Mouse (Mus musculus): ENCODE results near the gene D5Ertd579e.
A peak's percentile ranks its signal among the peaks of the same experiment; 100 is the strongest.

The D5Ertd579e gene

GRCm38 (mm10) chr5:36720219-36720618 is 24.4 kb upstream of the D5Ertd579e start:
- DNase-seq: no peak

- DNase-seq: no peak
These were observed 23.8 kb upstream of the D5Ertd579e start for GRCm38 (mm10) chr5:36719601-36720000.

- no peak for DNase-seq
These were observed 23.3 kb upstream of the D5Ertd579e start for GRCm38 (mm10) chr5:36719135-36719534.

GRCm38 (mm10) chr5:36717889-36718288 is 22.1 kb upstream of the D5Ertd579e start:
- DNase-seq: no peak

- no peak for DNase-seq
These were observed 21.0 kb upstream of the D5Ertd579e start for GRCm38 (mm10) chr5:36716816-36717215.

GRCm38 (mm10) chr5:36714832-36715231 is 19.0 kb upstream of the D5Ertd579e start:
- no peak for DNase-seq

GRCm38 (mm10) chr5:36713693-36714092 is 17.9 kb upstream of the D5Ertd579e start:
- DNase-seq: no peak

GRCm38 (mm10) chr5:36712553-36713534 is 17.0 kb upstream of the D5Ertd579e start:
- peak; percentile 75 to 81 for DNase-seq

GRCm38 (mm10) chr5:36711863-36712262 is 16.0 kb upstream of the D5Ertd579e start:
- DNase-seq: no peak

GRCm38 (mm10) chr5:36705792-36706191 is 10.0 kb upstream of the D5Ertd579e start:
- DNase-seq: no peak

GRCm38 (mm10) chr5:36705390-36705789 is 9.6 kb upstream of the D5Ertd579e start:
- DNase-seq: no peak

GRCm38 (mm10) chr5:36704684-36705083 is 8.9 kb upstream of the D5Ertd579e start:
- no peak for DNase-seq

- no peak for DNase-seq
These were observed 5.3 kb upstream of the D5Ertd579e start for GRCm38 (mm10) chr5:36700939-36701620.

GRCm38 (mm10) chr5:36698689-36699088 is 2.9 kb upstream of the D5Ertd579e start:
- no peak for DNase-seq

GRCm38 (mm10) chr5:36698067-36698670 is 2.3 kb upstream of the D5Ertd579e start:
- no peak for DNase-seq

GRCm38 (mm10) chr5:36696504-36697300 is 878 bp upstream of the D5Ertd579e start:
- DNase-seq: peak in 1 of 2 experiments; percentile 15

- no peak for DNase-seq
These were observed 819 bp downstream of the D5Ertd579e start for GRCm38 (mm10) chr5:36695005-36695404.

GRCm38 (mm10) chr5:36693651-36694050 is 2.2 kb downstream of the D5Ertd579e start:
- no peak for DNase-seq

- DNase-seq: no peak
These were observed 4.4 kb downstream of the D5Ertd579e start for GRCm38 (mm10) chr5:36691423-36691822.

GRCm38 (mm10) chr5:36685170-36685569 is 10.7 kb downstream of the D5Ertd579e start:
- no peak for DNase-seq

GRCm38 (mm10) chr5:36683586-36683985 is 12.2 kb downstream of the D5Ertd579e start:
- DNase-seq: no peak

GRCm38 (mm10) chr5:36681219-36681618 is 14.6 kb downstream of the D5Ertd579e start:
- DNase-seq: no peak
